Mouse (Mus musculus) R1 (cell line): ENCODE measurements at regions not wholly inside any gene's neighbourhood (a gene's known extent, or its start where the extent isn't known, plus 50 kb on each side); places are given as distances from the start of the nearest gene placed in this dataset.

ENCODE experiments used
- DNase-seq: peaks from one replicate; pipeline ENCODE4 v3.0.0-alpha.2; 2018; ENCODE audit warnings: low read depth, low spot score

GRCm38 (mm10) chr13:85570886-85571527 lies 282.1 kb upstream of the Rasa1 start:
- no peak for DNase-seq

GRCm38 (mm10) chr13:85557821-85558220 lies 268.9 kb upstream of the Rasa1 start:
- no peak for DNase-seq

GRCm38 (mm10) chr13:85556101-85556853 lies 267.3 kb upstream of the Rasa1 start:
- peak; percentile 47 for DNase-seq

DNA sequence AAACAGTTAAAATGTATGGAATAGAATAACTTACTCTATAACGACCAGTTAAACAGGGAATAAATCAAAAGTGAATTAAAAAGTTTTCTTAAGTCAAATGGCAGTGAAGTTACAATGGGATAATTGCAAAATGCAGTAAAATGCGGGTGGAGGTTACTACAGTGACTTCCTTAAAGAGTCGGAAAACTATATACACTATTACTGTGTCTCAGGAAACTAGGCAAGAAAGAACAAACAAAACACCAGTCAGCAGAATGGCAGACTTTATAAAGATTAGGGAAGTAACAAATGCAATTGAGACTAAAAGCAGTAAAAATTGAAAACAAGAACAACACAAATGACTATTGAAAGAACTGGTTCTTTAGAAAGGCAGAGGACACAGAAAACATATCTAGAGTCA lies 264.1 kb upstream of the Rasa1 start:
- no peak for DNase-seq

DNA sequence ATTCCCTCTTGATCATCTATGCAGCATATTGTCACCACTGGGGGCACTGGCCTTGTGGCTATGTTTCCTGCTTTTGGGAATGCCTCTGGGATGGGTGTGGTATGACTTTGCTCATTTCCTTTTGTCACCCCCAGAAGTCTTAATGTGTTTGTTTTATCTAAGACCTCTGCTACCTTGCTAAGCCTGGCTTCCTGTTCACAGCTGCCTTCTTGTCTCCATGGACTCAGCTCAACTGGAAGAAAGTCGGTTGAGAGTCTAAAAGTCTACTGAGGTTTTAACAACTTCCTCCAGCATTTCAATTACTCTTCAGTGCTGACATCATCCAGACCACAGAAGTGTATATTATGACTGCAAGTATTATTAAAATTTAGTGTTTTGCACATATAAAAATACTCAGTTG lies 220.7 kb upstream of the Rasa1 start:
- DNase-seq: peak; percentile 20

GRCm38 (mm10) chr13:85508552-85508951 lies 219.6 kb upstream of the Rasa1 start:
- no peak for DNase-seq

GRCm38 (mm10) chr13:85507374-85508101 lies 218.6 kb upstream of the Rasa1 start:
- no peak for DNase-seq

DNA sequence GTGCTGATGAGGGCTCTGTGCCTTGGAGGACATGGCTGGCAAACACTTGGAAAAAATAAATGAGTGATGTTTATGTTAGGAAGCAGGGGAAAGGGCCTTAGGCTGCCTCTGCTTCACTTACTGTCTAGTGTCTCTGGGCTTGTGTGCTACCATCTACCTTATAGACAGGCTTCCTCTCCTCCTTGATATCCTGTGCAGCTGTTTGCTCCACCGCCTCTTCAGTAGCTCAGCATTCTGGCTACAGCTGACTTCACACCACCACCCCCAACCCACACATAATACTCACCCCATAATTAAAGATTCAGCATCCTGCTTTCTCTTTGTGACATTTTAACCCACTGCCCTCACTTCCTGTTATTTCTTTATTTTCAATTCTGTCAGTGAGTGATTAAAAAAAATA lies 217.9 kb upstream of the Rasa1 start:
- DNase-seq: no peak

DNA sequence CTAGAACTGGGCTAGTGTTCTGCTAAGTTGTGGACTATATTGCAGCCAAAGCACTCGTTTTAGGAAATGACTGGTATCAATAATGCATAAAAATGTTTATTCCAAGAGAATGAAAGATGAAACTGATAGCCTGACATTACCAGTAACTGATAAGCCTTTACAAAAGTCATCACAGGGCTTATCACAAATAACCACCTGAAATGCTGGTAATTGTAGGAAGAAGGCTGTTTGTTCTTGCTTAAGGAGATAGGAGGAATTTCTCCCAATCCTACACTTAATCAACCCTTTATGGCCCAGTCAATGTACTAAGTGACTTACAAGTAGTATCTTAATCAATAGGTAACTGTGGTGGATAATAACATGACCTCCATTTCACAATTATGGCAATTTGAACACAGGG lies 217.1 kb upstream of the Rasa1 start:
- DNase-seq: no peak

GRCm38 (mm10) chr13:85505046-85505445 lies 216.1 kb upstream of the Rasa1 start:
- no peak for DNase-seq

DNA sequence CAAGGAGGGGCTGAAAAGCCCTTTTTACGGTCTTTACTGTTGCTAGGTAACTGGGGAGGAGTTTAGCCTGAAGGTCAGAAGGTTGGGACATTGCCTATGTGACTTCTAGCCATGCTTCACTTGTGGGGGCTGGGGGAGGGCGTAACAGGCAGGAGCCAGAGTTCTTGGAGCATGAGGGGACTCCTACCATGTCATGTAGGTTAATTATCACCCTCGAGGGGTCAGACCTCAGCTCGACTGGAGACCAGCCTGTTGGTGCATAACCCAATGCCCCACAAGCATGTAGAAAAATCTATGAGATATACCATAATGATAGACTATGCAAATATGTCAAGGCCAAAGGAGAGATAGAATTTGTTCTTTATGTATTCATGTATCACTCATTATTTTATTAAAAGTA lies 215.1 kb upstream of the Rasa1 start:
- peak; percentile 16 for DNase-seq

- no peak for DNase-seq
Observed at GRCm38 (mm10) chr13:85498696-85499095, 209.8 kb upstream of the Rasa1 start.

- no peak for DNase-seq
Observed at GRCm38 (mm10) chr13:85484790-85485189, 195.9 kb upstream of the Rasa1 start.

GRCm38 (mm10) chr13:85483348-85483747 lies 194.4 kb upstream of the Rasa1 start:
- no peak for DNase-seq

DNA sequence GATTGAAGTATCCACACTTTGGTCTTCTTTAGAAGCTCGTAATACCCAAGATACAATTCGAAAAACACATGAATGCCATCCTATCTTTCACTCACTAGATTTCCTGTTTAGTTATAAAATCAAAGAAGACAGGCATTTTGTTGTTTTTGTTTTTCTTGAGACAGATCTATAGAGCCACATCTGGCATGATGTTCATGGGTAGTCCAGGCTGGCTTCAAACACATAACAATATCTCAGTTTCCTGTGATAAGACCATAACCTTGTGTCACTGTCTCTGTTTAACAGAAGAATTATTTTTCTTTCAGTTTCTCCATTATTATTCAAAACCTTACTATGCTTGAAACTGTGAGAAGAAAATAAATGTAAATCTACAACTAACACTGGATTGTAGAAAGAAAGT lies 190.5 kb upstream of the Rasa1 start:
- DNase-seq: no peak

- DNase-seq: no peak
Observed at GRCm38 (mm10) chr13:85476274-85476846, 187.4 kb upstream of the Rasa1 start.

DNA sequence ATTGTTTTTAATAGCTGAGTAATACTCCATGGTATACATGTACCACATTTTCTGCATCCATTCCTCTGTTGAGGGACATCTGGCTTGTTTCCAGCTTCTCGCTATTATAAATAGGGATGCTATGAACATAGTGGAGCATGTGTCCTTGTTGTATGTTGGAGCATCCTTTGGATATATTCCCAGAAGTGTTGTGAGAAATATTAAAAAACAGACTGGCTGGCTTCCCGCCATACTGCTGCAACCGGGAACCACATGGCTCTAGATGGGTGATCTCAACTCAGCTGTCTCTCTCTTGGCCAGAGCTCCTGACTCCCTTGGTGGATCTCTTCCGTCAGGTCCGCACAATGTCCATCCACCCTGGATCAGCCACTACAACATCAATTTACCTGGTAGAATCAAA lies 182.4 kb upstream of the Rasa1 start:
- DNase-seq: no peak

GRCm38 (mm10) chr13:85459387-85459786 lies 170.5 kb upstream of the Rasa1 start:
- no peak for DNase-seq

DNA sequence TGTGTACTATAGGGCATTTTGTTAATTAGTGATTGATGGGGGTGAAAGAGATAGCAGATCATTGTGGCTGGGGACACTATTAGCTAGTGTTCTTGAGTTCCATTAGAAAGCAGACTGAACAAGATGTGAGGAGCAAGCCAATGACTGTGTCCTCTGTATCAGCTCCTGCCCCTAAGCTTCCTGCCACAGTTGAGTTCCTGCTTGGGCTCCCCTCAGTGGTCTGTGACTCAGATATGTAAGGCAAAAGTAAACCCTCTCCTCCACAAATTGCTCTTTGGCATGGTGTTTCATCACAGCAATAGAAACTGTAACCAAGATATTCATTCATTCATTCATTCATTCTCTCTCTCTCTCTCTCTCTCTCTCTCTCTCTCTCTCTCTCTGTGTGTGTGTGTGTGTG lies 169.7 kb upstream of the Rasa1 start:
- DNase-seq: no peak

DNA sequence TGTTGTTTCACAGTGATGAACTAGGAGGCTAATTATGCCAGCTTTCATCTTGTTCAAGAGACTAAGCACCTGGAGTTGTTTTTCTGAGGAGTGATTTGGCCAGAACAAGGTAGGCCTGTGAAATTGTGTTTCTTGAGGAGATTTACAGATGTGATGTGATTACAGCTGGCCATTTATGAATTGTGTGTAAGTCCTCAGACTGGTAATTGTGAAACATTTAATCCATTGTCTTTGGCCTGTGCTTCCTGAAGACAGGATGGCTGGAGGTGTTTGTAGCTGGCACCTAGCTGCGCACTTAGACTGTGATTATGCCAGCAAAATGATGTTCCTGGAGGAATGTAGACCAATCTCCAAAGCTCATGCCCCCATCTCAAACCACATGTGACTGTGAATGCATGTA lies 150.7 kb upstream of the Rasa1 start:
- no peak for DNase-seq

DNA sequence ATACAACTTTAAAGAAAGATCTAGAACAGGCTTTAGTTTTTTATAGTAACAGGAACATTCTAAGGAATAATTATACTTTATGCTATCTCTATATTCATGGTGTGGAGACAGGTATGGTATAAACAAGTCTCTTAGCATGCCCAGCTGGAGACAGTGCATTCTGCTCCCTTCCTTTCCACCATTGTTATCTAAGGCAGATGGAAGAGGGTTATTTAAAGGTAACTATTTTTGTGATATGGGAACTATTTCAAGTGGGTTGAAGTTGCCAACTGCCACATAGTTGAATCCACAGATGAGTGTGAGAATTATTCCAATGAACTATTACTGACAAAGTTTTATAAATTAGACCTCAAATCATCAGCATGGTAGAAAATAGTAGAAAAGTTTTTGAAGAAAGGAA lies 148.9 kb upstream of the Rasa1 start:
- DNase-seq: no peak

DNA sequence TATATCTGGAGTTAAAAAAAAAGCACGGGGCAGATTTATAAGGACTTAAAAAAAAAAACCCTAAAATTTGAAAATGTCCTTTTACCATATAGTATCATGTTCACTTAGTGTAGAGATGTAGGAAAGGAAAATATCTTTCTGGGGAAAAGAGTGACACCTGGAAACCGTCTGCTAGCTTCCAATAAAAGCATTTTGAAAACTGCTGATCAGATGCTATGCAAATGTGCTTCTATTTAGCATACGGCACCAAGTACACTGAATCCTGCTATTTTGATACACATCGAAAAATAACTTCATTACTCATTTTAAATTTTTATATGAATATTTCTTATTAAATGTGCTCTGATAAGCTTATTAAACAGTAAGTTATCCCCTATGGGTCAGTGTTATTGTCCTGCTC lies 148.1 kb upstream of the Rasa1 start:
- DNase-seq: no peak
